Mouse (Mus musculus): ENCODE data around the gene Pknox2. TPM values are rescaled to one million over a fixed set of nuclear protein-coding genes. Genes with fewer than 3 reads are reported as not detected.

Pknox2 gene
- polyA plus RNA-seq, 1 experiment, result 8.5 TPM

DNA sequence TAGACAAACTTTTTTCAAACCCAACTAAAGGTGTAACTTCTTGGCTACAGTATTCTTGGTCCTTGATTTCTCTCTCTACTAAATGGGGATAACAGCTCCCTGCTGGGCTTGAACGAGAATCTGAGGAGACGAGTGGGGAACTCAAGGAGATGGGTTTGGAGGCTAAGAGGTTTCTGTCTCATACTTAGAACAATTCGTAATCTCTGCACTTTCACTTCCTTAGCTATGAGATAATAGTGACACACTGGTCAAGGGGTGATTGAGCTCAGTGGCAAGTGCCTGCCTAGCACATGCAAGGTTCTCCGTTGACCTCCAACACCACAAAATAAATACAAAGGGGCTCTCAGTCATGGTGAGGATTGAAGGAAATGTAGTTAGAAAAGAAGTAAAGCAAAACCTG is 215.6 kb downstream of the Pknox2 start:
- Histone ChIP-seq H3K36me3 (ENCODE audit: control insufficient read depth, insufficient read depth) (no peaks in the 10 kb centered on the region), H3K27me3 (ENCODE audit: control insufficient read depth, insufficient read depth, insufficient read length) (no peaks in the 10 kb centered on the region), H3K79me3 (ENCODE audit: low read depth) (no peaks in the 10 kb centered on the region), H3K79me2 (ENCODE audit: control insufficient read depth, insufficient read depth) (no peaks in the 10 kb centered on the region), H3ac (ENCODE audit: control insufficient read depth, insufficient read length, low read depth) (no peak overlapping the region), H3K4me3 (ENCODE audit: insufficient read depth, poor library complexity, severe bottlenecking) (no peak overlapping the region)
- TF ChIP-seq MYOD1 (IDR thresholded peaks at IDR 0.05; ENCODE audit: control insufficient read depth, insufficient read length, low read depth) (no peak), FOSL1 (IDR thresholded peaks at IDR 0.05; ENCODE audit: insufficient read depth, low read length, poor library complexity, severe bottlenecking) (no peak), USF1 (IDR thresholded peaks at IDR 0.05; ENCODE audit: low read depth) (no peak), CEBPB (IDR thresholded peaks at IDR 0.05; ENCODE audit: low read depth) (no peak), MAX (IDR thresholded peaks at IDR 0.05) (no peak), MYOG (IDR thresholded peaks at IDR 0.05; ENCODE audit: control insufficient read depth, extremely low read depth, insufficient read length) (no peak), CTCF (IDR thresholded peaks at IDR 0.05; ENCODE audit: control insufficient read depth, insufficient read depth, insufficient read length) (no peak)

DNA sequence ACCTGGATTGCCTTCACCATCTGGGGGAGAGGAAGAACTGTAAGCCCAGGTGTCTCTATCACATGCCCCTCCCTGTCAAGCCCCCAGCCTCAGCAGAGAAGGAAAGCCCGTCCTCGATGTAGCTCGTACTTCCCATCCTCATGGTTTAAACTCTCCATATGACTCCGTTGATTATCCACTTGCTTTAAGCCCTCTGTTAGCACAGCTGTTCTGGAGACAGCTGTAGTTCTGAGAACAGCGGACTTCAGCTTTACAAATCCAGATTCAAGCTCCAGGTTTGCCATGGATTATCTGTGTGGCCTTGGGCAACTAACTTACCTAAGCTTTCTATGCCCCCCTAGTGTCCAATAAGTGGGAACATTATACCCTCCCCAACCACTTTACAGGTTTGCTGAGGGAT is 223.5 kb downstream of the Pknox2 start:
- H3K27me3 ChIP-seq (ENCODE audit: control insufficient read depth, insufficient read depth, insufficient read length), result no peaks in the 10 kb centered on the region
- no peak overlapping the region for H3K4me3 ChIP-seq (ENCODE audit: insufficient read depth, poor library complexity, severe bottlenecking)
- H3K79me3 ChIP-seq (ENCODE audit: low read depth), result no peaks in the 10 kb centered on the region
- no peaks in the 10 kb centered on the region for H3K79me2 ChIP-seq (ENCODE audit: control insufficient read depth, insufficient read depth)
- no peak overlapping the region for H3ac ChIP-seq (ENCODE audit: control insufficient read depth, insufficient read length, low read depth)
- TF ChIP-seq USF1 (IDR thresholded peaks at IDR 0.05; ENCODE audit: low read depth) (no peak), CTCF (IDR thresholded peaks at IDR 0.05; ENCODE audit: control insufficient read depth, insufficient read depth, insufficient read length) (no peak), MYOG (IDR thresholded peaks at IDR 0.05; ENCODE audit: control insufficient read depth, extremely low read depth, insufficient read length) (no peak), MAX (IDR thresholded peaks at IDR 0.05) (no peak), MYOD1 (IDR thresholded peaks at IDR 0.05; ENCODE audit: control insufficient read depth, insufficient read length, low read depth) (no peak), FOSL1 (IDR thresholded peaks at IDR 0.05; ENCODE audit: insufficient read depth, low read length, poor library complexity, severe bottlenecking) (no peak), CEBPB (IDR thresholded peaks at IDR 0.05; ENCODE audit: low read depth) (no peak)
- H3K36me3 ChIP-seq (ENCODE audit: control insufficient read depth, insufficient read depth), result no peaks in the 10 kb centered on the region

DNA sequence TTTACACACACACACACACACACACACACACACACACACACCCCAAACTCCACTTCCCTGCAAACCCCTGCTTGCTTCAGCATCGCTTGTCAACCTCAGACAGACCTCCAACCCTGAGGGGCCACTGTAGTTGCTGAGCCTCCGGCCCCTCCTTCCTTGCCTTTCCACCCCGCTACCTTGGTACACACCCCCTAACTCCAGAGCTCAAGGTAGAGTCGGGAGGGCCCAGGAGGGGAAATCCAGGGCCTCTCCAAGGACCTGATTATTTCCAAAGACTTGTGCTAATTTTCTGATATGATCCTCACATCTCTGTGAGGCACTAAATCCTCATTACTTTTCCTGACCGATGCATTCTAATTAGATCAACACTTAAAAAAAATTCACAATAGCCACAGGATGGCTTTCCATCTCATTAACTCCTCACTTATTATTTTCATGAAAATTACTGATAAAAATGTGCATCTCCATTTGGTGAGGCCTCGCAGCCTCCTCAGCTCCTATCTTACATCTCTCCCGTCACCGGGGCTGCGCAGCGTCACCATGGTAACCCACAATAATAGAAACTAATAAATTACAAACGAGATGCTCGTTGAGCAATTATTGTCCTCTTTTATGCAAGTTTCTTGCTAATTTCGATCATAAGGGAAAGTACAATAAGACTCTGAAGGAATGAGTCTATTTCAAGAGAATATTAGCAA is 225.3 kb downstream of the Pknox2 start:
- no peaks in the 10 kb centered on the region for H3K36me3 ChIP-seq (ENCODE audit: control insufficient read depth, insufficient read depth)
- TF ChIP-seq MYOD1 (IDR thresholded peaks at IDR 0.05; ENCODE audit: control insufficient read depth, insufficient read length, low read depth) (no peak), MAX (IDR thresholded peaks at IDR 0.05) (no peak), CTCF (IDR thresholded peaks at IDR 0.05; ENCODE audit: control insufficient read depth, insufficient read depth, insufficient read length) (no peak), CEBPB (IDR thresholded peaks at IDR 0.05; ENCODE audit: low read depth) (no peak), USF1 (IDR thresholded peaks at IDR 0.05; ENCODE audit: low read depth) (no peak), MYOG (IDR thresholded peaks at IDR 0.05; ENCODE audit: control insufficient read depth, extremely low read depth, insufficient read length) (no peak), FOSL1 (IDR thresholded peaks at IDR 0.05; ENCODE audit: insufficient read depth, low read length, poor library complexity, severe bottlenecking) (no peak)
- H3K79me3 ChIP-seq (ENCODE audit: low read depth), result no peaks in the 10 kb centered on the region
- H3K27me3 ChIP-seq (ENCODE audit: control insufficient read depth, insufficient read depth, insufficient read length), result no peaks in the 10 kb centered on the region
- no peak overlapping the region for H3K4me3 ChIP-seq (ENCODE audit: insufficient read depth, poor library complexity, severe bottlenecking)
- no peaks in the 10 kb centered on the region for H3K79me2 ChIP-seq (ENCODE audit: control insufficient read depth, insufficient read depth)
- H3ac ChIP-seq (ENCODE audit: control insufficient read depth, insufficient read length, low read depth), result no peak overlapping the region

DNA sequence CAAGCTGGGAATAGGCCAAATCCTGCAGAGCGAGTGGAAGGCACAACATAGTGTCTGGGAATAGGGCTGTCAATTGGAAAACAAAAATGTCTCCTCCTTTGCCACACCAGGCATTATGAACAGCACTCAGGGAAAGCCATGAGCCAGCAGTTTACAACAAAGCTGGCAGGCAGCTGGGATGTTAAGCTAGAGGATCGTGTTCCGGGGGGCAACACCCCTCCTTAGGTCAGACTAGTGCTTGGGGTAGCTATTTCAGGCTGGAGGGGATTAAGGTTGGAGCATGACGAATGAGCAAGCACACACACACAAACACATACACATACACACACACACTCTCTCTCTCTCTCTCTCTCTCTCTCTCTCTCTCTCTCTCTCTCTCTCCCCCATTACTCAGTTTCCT is 227.7 kb downstream of the Pknox2 start:
- H3ac ChIP-seq (ENCODE audit: control insufficient read depth, insufficient read length, low read depth), result no peak overlapping the region
- no peaks in the 10 kb centered on the region for H3K27me3 ChIP-seq (ENCODE audit: control insufficient read depth, insufficient read depth, insufficient read length)
- H3K4me3 ChIP-seq (ENCODE audit: insufficient read depth, poor library complexity, severe bottlenecking), result no peak overlapping the region
- no peaks in the 10 kb centered on the region for H3K79me3 ChIP-seq (ENCODE audit: low read depth)
- no peak for TF ChIP-seq MYOG (IDR thresholded peaks at IDR 0.05; ENCODE audit: control insufficient read depth, extremely low read depth, insufficient read length)
- TF ChIP-seq FOSL1 (IDR thresholded peaks at IDR 0.05; ENCODE audit: insufficient read depth, low read length, poor library complexity, severe bottlenecking), result no peak
- no peak for TF ChIP-seq CTCF (IDR thresholded peaks at IDR 0.05; ENCODE audit: control insufficient read depth, insufficient read depth, insufficient read length)
- TF ChIP-seq CEBPB (IDR thresholded peaks at IDR 0.05; ENCODE audit: low read depth), result no peak
- no peak for TF ChIP-seq MAX (IDR thresholded peaks at IDR 0.05)
- no peak for TF ChIP-seq MYOD1 (IDR thresholded peaks at IDR 0.05; ENCODE audit: control insufficient read depth, insufficient read length, low read depth)
- no peak for TF ChIP-seq USF1 (IDR thresholded peaks at IDR 0.05; ENCODE audit: low read depth)
- H3K36me3 ChIP-seq (ENCODE audit: control insufficient read depth, insufficient read depth), result no peaks in the 10 kb centered on the region
- H3K79me2 ChIP-seq (ENCODE audit: control insufficient read depth, insufficient read depth), result no peaks in the 10 kb centered on the region

DNA sequence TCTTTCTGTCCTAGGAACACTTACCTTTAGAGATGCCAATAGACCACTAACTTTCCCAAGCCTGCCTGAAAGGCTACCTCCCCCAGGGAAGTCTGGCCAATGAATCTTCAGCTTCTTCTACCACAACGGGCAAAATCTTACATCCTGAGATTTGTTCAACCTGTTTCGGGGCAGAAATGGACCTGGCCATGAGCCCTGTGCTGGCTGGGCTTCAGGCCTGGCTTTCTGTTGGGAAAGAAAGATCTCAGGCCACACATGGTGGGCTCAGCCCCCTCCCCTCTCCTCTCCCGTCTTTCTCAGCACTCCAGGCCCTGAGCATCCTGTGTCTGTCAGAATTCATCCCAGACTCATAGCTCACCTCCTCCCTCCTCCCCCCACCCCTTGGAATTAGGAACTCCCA is 228.6 kb downstream of the Pknox2 start:
- Histone ChIP-seq H3K79me2 (ENCODE audit: control insufficient read depth, insufficient read depth) (no peaks in the 10 kb centered on the region), H3K4me3 (ENCODE audit: insufficient read depth, poor library complexity, severe bottlenecking) (no peak overlapping the region), H3K27me3 (ENCODE audit: control insufficient read depth, insufficient read depth, insufficient read length) (no peaks in the 10 kb centered on the region), H3K36me3 (ENCODE audit: control insufficient read depth, insufficient read depth) (no peaks in the 10 kb centered on the region), H3K79me3 (ENCODE audit: low read depth) (no peaks in the 10 kb centered on the region), H3ac (ENCODE audit: control insufficient read depth, insufficient read length, low read depth) (no peak overlapping the region)
- TF ChIP-seq MAX (IDR thresholded peaks at IDR 0.05) (no peak), USF1 (IDR thresholded peaks at IDR 0.05; ENCODE audit: low read depth) (no peak), MYOD1 (IDR thresholded peaks at IDR 0.05; ENCODE audit: control insufficient read depth, insufficient read length, low read depth) (no peak), CEBPB (IDR thresholded peaks at IDR 0.05; ENCODE audit: low read depth) (no peak), FOSL1 (IDR thresholded peaks at IDR 0.05; ENCODE audit: insufficient read depth, low read length, poor library complexity, severe bottlenecking) (no peak), CTCF (IDR thresholded peaks at IDR 0.05; ENCODE audit: control insufficient read depth, insufficient read depth, insufficient read length) (no peak), MYOG (IDR thresholded peaks at IDR 0.05; ENCODE audit: control insufficient read depth, extremely low read depth, insufficient read length) (no peak)

All from C2C12 (cell line).